Mouse (Mus musculus): ENCODE measurements around the gene Zfp697.

GRCm38 (mm10) chr3:98418991-98419785 lies 36.9 kb downstream of the Zfp697 start:
- TF ChIP-seq CTCF (IDR thresholded peaks at IDR 0.05) (no peak), EP300 (IDR thresholded peaks at IDR 0.05) (no peak)
